Mouse (Mus musculus): ENCODE measurements around the gene Eno4.
"Not testable (repeated sequence)": the region's sequence is repeated elsewhere in the genome, so short reads cannot be mapped to it uniquely, and the experiment has no call there.

The Eno4 gene

GRCm38 (mm10) chr19:58942841-58943828 is at the start of gene Eno4, which contains the start of gene Hspa12a:
TSS of gene Eno4 (plus strand) at chr19:58943425.
TSS of gene Hspa12a (minus strand) at chr19:58943654.
- peak; percentile 84 to 92 for DNase-seq (ENCODE audit: low spot score in 2 of 2)

- no peak for DNase-seq (ENCODE audit: low spot score in 2 of 2)
These were observed 47.0 kb upstream of the Eno4 start for GRCm38 (mm10) chr19:58896216-58896615.

- DNase-seq (ENCODE audit: low spot score in 2 of 2): not testable (repeated sequence)
These were observed 42.8 kb upstream of the Eno4 start for GRCm38 (mm10) chr19:58900471-58900870.

- no peak for DNase-seq (ENCODE audit: low spot score in 2 of 2)
These were observed 39.9 kb upstream of the Eno4 start for GRCm38 (mm10) chr19:58903079-58903898.

GRCm38 (mm10) chr19:58903899-58904327 is 39.3 kb upstream of the Eno4 start:
- DNase-seq (ENCODE audit: low spot score in 2 of 2): peak; percentile 14 to 64

- DNase-seq (ENCODE audit: low spot score in 2 of 2): no peak
These were observed 36.5 kb upstream of the Eno4 start for GRCm38 (mm10) chr19:58906685-58907084.

- DNase-seq (ENCODE audit: low spot score in 2 of 2): no peak
These were observed 35.2 kb upstream of the Eno4 start for GRCm38 (mm10) chr19:58908018-58908417.

GRCm38 (mm10) chr19:58910941-58911368 is 32.3 kb upstream of the Eno4 start:
- no peak for DNase-seq (ENCODE audit: low spot score in 2 of 2)

- peak in 1 of 2 experiments; percentile 27 for DNase-seq (ENCODE audit: low spot score in 2 of 2)
These were observed 31.8 kb upstream of the Eno4 start for GRCm38 (mm10) chr19:58911386-58911785.

GRCm38 (mm10) chr19:58913301-58913700 is 29.9 kb upstream of the Eno4 start:
- DNase-seq (ENCODE audit: low spot score in 2 of 2): no peak

- DNase-seq (ENCODE audit: low spot score in 2 of 2): no peak
These were observed 24.6 kb upstream of the Eno4 start for GRCm38 (mm10) chr19:58918597-58918996.

- no peak for DNase-seq (ENCODE audit: low spot score in 2 of 2)
These were observed 24.1 kb upstream of the Eno4 start for GRCm38 (mm10) chr19:58919148-58919547.

- no peak for DNase-seq (ENCODE audit: low spot score in 2 of 2)
These were observed 12.0 kb upstream of the Eno4 start for GRCm38 (mm10) chr19:58931081-58931800.

GRCm38 (mm10) chr19:58933062-58933461 is 10.2 kb upstream of the Eno4 start:
- no peak for DNase-seq (ENCODE audit: low spot score in 2 of 2)

GRCm38 (mm10) chr19:58945959-58946358 is 2.7 kb downstream of the Eno4 start:
- DNase-seq (ENCODE audit: low spot score in 2 of 2): no peak

GRCm38 (mm10) chr19:58951521-58951920 is 8.3 kb downstream of the Eno4 start:
- DNase-seq (ENCODE audit: low spot score in 2 of 2): no peak

GRCm38 (mm10) chr19:58952236-58952635 is 9.0 kb downstream of the Eno4 start:
- no peak for DNase-seq (ENCODE audit: low spot score in 2 of 2)

GRCm38 (mm10) chr19:58954779-58955178 is 11.6 kb downstream of the Eno4 start:
- DNase-seq (ENCODE audit: low spot score in 2 of 2): no peak

- DNase-seq (ENCODE audit: low spot score in 2 of 2): no peak
These were observed 19.8 kb downstream of the Eno4 start for GRCm38 (mm10) chr19:58963011-58963410.

GRCm38 (mm10) chr19:58968731-58969506 is 25.7 kb downstream of the Eno4 start:
- no peak for DNase-seq (ENCODE audit: low spot score in 2 of 2)

- DNase-seq (ENCODE audit: low spot score in 2 of 2): no peak
These were observed 27.6 kb downstream of the Eno4 start for GRCm38 (mm10) chr19:58970826-58971225.
